Mouse (Mus musculus): ENCODE data around the gene Atp13a1.

DNA sequence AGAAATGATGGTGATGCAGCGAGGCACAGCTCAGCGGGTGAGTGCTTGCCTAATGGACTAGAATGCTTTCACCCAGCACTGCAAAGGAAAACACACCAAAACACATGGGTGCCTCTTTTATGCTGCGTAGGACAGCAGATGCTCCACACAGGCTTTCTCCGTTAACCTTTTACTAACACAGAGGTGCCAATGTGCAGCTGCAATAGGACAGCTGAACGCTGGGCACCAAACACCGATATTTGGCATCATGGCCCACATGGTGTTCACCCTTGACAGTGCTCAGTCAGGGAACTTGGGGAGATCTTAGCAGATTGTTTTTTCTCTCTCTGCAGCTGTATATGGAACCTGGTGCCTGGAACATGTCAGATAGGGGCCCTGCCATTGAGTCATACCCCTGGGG lies 3.9 kb downstream of the Atp13a1 start:
- TF ChIP-seq GATA1 (IDR thresholded peaks at IDR 0.05; ENCODE audit: borderline replicate concordance, low read length) (no peak), FLI1 (IDR thresholded peaks at IDR 0.05; ENCODE audit: low read length) (no peak)
